ENCODE assay signal across 13 mouse cellular contexts in genomic region chr4:134601981-134602380, GRCm38 (mm10). TPM values are rescaled to one million over a fixed set of nuclear protein-coding genes. Genes with fewer than 3 reads are reported as not detected.
DNase-seq lines count a peak whose midpoint lies in the region; ATAC-seq and TF ChIP-seq lines count a peak whose summit lies in the region.
"Had no signal": no experiment of that assay in that cellular context is flagged by ENCODE, and none has a peak within 500 bp of the region (broad histone marks: within the 10 kb centered on the region; RNA-seq: fewer than 3 reads in every experiment).

No protein-coding gene starts in this region.

- no peak overlapping the region for H3K9ac ChIP-seq in heart, embryonic 14.5 days (ENCODE audit: low read length)
- H3K9ac ChIP-seq: embryonic facial prominence, embryonic 13.5 days; forebrain, postnatal 0 days; limb, embryonic 15.5 days had no signal

- peaks cover 100% of the 10 kb centered on the region for H3K79me2 ChIP-seq in macrophage (ENCODE audit: inconsistent target)

- H3K36me3 ChIP-seq in heart, embryonic 14.5 days (ENCODE audit: control insufficient read depth, insufficient read depth, low read length): no peaks in the 10 kb centered on the region
- H3K36me3 ChIP-seq in macrophage (ENCODE audit: inconsistent target): peaks cover 26% of the 10 kb centered on the region
- H3K36me3 ChIP-seq: embryonic facial prominence, embryonic 13.5 days; limb, embryonic 15.5 days had no signal

- peaks cover 36 to 56% of the 10 kb centered on the region in 2 experiments for H3K4me1 ChIP-seq in heart, embryonic 14.5 days (ENCODE audit: control insufficient read depth in 2 of 2, insufficient read depth in 2 of 2, low read length in 2 of 2)

- no peak overlapping the region for H3K4me3 ChIP-seq in left cerebral cortex, adult 2 months
- H3K4me3 ChIP-seq in heart, embryonic 14.5 days (ENCODE audit: control insufficient read depth in 1 of 2, insufficient read depth in 1 of 2, low read depth in 1 of 2, low read length in 2 of 2): no peak overlapping the region
- H3K4me3 ChIP-seq in macrophage (ENCODE audit: inconsistent target): no peak overlapping the region
- H3K4me3 ChIP-seq: embryonic facial prominence, embryonic 13.5 days; limb, embryonic 15.5 days had no signal

- no peak overlapping the region for H3K4me2 ChIP-seq in heart, embryonic 14.5 days (ENCODE audit: low read length)
- H3K4me2 ChIP-seq: embryonic facial prominence, embryonic 13.5 days; hindbrain, embryonic 14.5 days; limb, embryonic 15.5 days had no signal

- peak overlapping the region; percentile 32; the same call in 1 of the 2 replicates for H3K27ac ChIP-seq in left cerebral cortex, adult 2 months
- peak overlapping the region in 1 of 2 experiments; percentile 38; a peak in 1 of 4 replicates for H3K27ac ChIP-seq in heart, embryonic 14.5 days (replicated peaks in 1 of 2; ENCODE audit: control insufficient read depth in 1 of 2, insufficient read depth in 1 of 2, low read depth in 2 of 2, low read length in 2 of 2)
- H3K27ac ChIP-seq in macrophage: peak overlapping the region; percentile 1; the same call in 1 of the 2 replicates
- H3K27ac ChIP-seq: embryonic facial prominence, embryonic 13.5 days; hindbrain, embryonic 14.5 days; limb, embryonic 15.5 days had no signal

- ATAC-seq in heart, embryonic 14.5 days (ENCODE audit: insufficient number of reproducible peaks, insufficient read depth, low FRiP score, low read depth): 0 out of 2 replicates have a peak, but pooled peaks have one; percentile 9
- ATAC-seq: forebrain, postnatal 0 days had no signal

- WGBS in heart, embryonic 14.5 days: 38% methylated on average over 7 of the region's 7 CpGs
- 44% methylated on average over 7 of the region's 7 CpGs for WGBS in macrophage (ENCODE audit: missing documents)

- no peaks in the 10 kb centered on the region for H3K27me3 ChIP-seq in heart, embryonic 14.5 days (ENCODE audit: control insufficient read depth, insufficient read depth, low read length)
- H3K27me3 ChIP-seq: limb, embryonic 15.5 days had no signal

- peak; percentile 95 for DNase-seq in heart, adult 11 months
- no peak for DNase-seq in heart, postnatal 4 days
- DNase-seq in left cerebral cortex, adult 2 months (ENCODE audit: extremely low spot score in 1 of 2, low spot score in 2 of 2): no peak
- no peak for DNase-seq in left cerebral cortex, postnatal 4 days
- no peak for DNase-seq in spleen, postnatal 14 days (ENCODE audit: low spot score in 2 of 2)
- no peak for DNase-seq in cerebellum, postnatal 36 days
- DNase-seq: cerebellum, adult 8-10 months; forebrain, postnatal 0 days had no signal

- intact Hi-C loops in left cerebral cortex, adult 2 months (cut with DNase I): loop anchor here (2.0 kb wide), 1 partner anchor 29 kb away; no protein-coding TSS in a partner anchor
- intact Hi-C loops in left cerebral cortex, postnatal 4 days (cut with DNase I): no loop called here

- H3K9me3 ChIP-seq in heart, embryonic 14.5 days (ENCODE audit: control insufficient read depth, low read length): no peaks in the 10 kb centered on the region
- H3K9me3 ChIP-seq: embryonic facial prominence, embryonic 13.5 days; limb, embryonic 15.5 days had no signal

- no peak for TF ChIP-seq CTCF in left cerebral cortex, adult 2 months (IDR thresholded peaks at IDR 0.05)

RNA-seq across cellular contexts. Expression of gene Selenon, which starts 50.0 kb away (rescaled TPM):
- 10 to 100 TPM; 46.4 to 49.9 TPM for total RNA-seq in heart, postnatal 4 days (2021)
- 10 to 100 TPM; 22.2 to 23.2 TPM for total RNA-seq in left cerebral cortex, adult 2 months (2021)
- 10 to 100 TPM; 30.2 to 30.4 TPM for total RNA-seq in left cerebral cortex, postnatal 4 days (2021)
- polyA plus RNA-seq in heart, embryonic 14.5 days (2014; fragmentation: Nextera tagmentation; extraction: Ambion mirVana): 41.5 and 43.6 TPM in 2 replicates
- total RNA-seq in macrophage (2018; cell fraction: chromatin; rRNA removed): 10 to 100 TPM in 20 of 26 experiments, 1 to 10 TPM in 6; 5.2 to 46.0 (median 17.1) TPM
- total RNA-seq in macrophage (2018; cell fraction: cytosol; rRNA removed): 10 to 100 TPM; 20.5 to 62.6 (median 35.0) TPM
- 10 to 100 TPM; 11.3 to 73.6 (median 34.3) TPM for total RNA-seq in macrophage (2018; cell fraction: nucleus; rRNA removed)
- 33.9 to 45.7 TPM (median 42.5 TPM) in 3 replicates for polyA plus RNA-seq in macrophage (2018)
